Mouse (Mus musculus) brain, embryonic 14.5 days (tissue): ENCODE results near the gene Kcnj10.

Experiments
- CTCF ChIP-seq: fragments of 200-500 bp; IDR thresholded peaks from 2 replicates; pipeline ENCODE4 v1.5.1; 2012; ENCODE audit warnings: inconsistent platforms, mild to moderate bottlenecking, moderate library complexity, borderline replicate concordance; ENCODE audit not compliant: insufficient read depth, insufficient read length; ENCODE audit errors: extremely low read depth
- POLR2A ChIP-seq: fragments of 200-500 bp; IDR thresholded peaks from 2 replicates; pipeline ENCODE4 v1.6.1; 2012; ENCODE audit warnings: mild to moderate bottlenecking, inconsistent platforms, borderline replicate concordance; ENCODE audit not compliant: poor library complexity, insufficient read depth, insufficient read length, severe bottlenecking; ENCODE audit errors: extremely low read depth

GRCm38 (mm10) chr1:172325680-172326535, 15.1 kb upstream of the Kcnj10 start:
- peak; percentile 73 for TF ChIP-seq CTCF
- no peak for TF ChIP-seq POLR2A
